Mouse (Mus musculus) right cerebral cortex, postnatal 25 days (tissue): ENCODE measurements around the gene Kri1.
"Not testable (repeated sequence)": the region's sequence is repeated elsewhere in the genome, so short reads cannot be mapped to it uniquely, and the experiment has no call there.

Experiments used
- DNase-seq: peaks from one replicate; pipeline ENCODE4 v3.0.0; 2022

The Kri1 gene

DNA sequence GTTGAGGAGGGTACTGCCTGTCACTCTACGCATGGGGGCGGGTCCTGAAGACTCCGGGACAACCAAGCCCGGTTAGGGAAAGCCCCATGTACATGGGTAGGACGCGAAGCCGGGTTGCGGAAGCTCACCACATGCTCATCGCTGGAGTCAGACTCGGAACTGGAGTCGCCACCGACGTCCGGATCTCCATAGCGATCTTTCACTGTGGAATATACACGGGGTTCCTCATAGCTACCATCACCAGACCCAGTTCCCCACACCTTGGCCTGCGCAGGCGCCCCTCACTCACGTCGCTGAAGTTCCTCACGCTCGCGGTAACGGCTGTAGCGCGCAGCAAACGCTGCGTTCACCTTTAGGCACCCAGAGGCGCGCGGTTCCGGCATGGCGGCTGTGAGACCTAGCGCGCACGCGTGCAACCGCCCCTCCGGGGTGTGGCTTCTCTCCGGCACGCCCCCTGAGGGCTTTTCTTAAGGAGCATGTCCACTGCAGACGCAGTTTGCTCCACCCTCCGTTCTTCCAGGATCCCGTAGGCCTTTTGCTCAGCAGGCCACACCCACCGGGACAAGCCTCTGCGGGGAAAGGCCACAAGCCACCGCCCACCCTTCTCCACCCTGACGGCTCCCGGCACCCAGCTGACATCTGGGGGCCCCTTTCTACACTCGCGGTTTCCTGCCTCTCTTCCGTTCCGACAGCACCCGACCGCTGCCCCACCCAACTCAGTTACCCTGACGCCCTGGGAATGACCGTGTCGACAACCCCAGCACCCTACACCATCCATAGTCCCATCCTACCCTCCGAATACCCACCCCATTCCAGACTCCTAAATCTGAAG, at the start of gene Kri1:
Gene Kri1 (minus strand): TSS at position 399 of the 832 bp plus-strand sequence.
- peak; percentile 95 for DNase-seq

DNA sequence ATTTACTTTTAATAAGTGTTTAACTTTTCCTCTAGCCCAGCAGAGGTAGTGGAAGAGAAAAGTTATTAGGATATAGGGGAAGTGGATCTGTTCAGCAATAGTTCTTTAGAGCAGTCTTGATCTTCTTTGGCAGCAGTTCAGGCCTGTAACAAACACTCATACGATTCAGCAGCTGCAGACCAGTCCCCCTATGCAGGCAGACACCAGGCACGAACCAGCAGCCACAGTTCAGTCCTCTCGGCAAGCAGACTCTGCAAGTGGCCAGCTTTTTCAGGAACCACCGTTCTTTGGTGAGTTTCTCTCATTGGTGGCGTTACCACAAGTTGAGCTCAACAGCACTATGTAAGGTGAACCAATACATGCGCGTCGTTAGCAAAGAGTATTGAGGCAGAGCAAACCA, 48.7 kb upstream of the Kri1 start:
- no peak for DNase-seq

DNA sequence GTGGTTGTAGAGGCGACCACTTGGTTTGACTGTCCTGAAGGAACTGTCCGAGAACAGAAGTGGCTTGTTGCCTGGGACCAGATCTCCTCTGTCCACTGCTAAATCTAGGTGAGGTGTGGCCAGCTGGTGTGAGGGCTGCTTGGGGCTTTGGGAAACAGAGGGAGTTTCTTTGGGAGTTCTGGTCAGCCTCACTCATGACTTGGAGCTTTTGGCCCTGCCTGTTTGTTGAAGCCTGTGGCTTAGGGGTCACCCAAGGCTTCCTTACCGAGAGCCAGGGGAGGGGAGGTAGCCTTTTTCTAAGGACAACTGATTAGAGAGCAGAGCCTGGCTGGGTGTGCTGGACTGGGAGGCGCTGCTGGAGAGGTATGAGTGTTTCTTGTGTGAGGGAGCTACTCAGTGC, 47.6 kb upstream of the Kri1 start:
- no peak for DNase-seq

DNA sequence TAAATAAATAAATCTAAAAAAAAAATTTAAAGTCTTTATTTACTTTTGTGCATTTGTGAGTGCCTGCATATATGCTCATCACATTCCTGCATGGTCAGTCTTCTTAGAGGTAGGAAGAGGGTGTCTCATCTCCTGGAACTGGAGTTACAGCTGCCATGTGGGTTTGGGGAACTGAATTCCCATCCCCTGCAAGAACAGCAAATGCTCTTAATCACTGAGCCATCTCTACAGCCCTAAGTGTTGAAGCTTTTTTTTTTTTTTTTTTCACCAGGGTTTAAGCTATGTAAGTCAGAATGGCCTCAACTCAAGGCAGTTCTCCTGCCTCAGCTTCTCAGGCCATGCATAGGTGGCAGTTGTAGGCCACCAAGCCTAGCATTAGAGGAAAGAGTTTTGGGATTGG, 47.0 kb upstream of the Kri1 start:
- no peak for DNase-seq

DNA sequence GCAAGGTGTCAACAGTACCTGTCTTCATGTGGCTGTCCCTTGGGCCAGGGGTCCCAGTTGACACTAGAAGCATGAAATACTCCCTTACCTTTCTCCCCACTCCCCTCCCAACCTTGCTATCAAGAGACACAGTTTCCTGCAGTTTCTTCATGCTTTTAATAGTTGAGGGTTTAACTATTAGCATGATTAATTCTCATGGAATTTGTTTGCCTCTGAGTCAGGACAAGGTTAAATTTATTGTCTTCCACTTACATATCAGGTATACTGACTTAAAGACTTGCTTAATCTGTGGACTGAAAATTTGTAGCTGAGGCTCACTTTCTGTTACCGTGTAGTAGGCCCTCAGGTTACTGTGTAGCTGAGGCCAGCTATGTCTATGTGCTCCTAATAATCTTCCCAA, 45.8 kb upstream of the Kri1 start:
- DNase-seq: no peak

DNA sequence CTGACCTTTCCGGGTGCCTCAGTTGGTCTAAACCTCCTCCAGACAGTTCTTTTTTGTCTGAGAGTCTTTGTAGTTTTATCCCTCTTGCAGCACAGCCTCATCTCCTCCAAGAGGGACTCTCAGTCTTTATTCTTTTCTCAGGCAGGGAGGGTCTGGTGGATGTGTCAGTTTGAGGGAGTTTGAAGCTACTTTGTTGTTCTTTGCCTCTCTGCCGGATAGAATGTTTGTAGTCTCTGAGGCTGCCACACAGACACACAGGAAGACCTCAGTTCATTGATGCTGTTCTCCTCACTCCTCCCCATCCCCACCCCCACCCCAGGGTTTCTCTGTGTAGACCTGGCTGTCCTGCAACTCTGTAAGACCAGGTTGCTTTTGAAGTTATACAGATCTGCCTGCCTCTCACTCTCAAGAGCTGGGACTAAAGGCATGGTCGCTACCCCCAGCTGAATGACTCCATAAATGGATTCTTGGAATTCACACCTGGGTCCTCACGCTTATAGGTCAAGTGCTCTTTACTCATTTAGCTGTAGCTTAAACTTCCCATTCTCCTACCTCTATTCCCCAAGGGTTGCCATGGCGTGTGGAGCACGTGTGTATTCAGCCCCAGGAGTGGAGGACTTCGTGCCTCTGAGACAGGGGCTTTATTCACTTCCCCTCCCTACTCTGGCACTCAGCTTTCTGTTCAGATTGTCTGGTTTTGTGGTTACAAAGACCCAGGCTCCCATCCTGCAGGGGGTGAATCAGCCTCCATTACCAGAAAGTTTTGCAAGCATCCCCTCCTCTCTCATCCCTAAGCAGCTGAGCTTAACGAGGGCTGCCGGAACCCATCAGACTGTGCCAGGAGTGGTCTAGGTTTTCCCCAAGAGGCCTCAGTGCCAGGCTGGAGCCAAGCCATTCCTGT, 44.6 kb upstream of the Kri1 start:
- no peak for DNase-seq

DNA sequence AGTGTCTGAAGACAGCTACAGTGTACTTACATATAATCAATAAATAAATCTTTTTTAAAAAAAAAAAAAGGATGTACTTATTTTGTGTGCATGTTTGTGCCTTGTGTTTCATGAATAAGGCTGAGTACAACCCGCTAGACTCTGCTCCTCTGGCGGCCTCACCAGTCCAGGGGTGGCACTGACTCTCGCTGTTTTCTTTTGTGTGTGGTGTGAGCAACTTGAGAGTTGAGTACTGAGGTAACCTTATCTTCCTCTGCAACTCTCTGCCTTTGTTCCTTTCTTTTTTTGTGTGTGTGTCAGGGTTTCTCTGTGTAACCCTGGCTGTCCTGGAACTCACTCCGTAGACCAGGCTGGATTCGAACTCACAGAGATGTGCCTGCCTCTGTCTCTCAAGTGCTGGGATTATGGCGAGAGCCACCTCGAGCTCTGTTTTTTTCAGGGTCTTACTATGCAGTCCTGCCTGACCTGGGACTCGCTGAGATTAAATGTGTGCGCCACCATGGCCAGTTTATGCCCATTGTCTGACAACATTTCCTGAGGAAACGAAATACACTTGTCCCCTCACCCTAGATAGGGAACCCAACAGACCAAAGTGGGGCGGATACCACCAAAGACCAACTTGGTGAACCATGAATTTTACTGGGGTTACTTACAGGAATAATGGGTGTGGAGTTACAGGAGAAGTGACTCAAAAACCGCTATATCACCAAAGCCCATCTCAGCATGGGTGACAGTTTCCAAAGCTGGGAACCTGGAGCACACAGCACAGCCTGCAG, 43.8 kb upstream of the Kri1 start:
- no peak for DNase-seq

DNA sequence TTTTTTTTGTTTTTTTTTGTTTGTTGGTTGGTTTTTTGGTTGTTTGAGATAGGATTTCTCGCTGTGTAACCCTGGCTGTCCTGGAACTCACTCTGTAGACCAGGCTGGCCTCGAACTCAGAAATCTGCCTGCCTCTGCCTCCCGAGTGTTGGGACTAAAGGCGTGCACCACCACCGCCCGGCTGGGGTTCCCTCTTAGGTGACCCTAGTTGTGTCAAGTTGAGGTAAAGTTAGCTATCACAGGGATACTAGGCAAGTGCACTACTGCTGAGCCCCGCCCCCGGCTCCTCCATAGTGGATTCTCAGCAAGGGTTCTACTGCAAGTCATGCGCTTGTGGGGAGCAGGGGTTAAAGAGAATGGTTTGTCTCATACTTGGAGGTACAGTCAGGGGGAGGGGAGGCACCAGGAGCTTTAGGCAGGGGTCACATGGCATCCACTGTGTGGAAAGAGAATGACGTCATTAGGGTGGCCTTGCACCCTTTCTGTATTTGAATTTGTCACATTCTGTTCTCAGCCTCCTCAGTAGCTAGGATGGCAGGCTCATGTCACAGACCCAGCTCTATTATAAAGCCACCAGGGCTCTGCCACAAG, 42.0 kb upstream of the Kri1 start:
- no peak for DNase-seq

DNA sequence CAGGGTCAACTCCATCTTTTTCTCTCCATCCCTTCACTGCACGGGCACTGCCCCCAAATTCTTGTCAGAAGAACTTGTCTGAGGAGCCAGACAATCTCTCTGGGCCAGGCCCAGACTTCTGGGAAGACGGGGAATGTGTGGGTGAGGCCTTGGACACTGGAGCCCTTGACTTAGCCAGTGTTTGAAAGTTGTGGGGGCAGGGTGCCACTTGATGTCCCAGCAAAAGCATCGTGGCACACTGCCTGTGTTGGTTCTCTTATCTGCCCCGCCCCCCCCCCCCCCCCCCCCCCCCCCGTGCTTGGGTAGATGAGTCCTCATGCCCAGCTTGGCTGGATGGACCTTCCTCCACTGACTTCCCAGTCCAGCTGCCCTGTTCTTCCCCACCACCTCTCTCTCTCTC, 41.3 kb upstream of the Kri1 start:
- no peak for DNase-seq

DNA sequence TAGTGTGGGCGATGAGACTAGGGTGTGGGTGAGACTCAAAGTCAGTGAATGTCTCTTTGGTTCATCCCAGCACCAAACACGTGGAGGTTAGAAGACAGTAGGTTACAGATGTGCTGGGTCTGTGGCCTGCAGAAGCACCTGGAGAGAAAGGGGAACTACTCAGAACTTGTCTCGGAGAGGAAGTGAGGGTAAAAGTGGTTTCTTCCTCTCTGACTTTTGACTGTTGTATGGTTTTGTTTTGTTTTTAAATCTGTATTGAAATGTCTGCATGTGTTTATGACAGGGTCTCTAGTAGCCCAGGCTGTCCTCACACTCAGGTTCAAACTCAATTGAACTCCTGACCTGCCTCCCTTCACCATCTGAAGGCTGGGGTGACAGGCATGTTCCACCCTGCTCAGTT, 40.3 kb upstream of the Kri1 start:
- DNase-seq: no peak

DNA sequence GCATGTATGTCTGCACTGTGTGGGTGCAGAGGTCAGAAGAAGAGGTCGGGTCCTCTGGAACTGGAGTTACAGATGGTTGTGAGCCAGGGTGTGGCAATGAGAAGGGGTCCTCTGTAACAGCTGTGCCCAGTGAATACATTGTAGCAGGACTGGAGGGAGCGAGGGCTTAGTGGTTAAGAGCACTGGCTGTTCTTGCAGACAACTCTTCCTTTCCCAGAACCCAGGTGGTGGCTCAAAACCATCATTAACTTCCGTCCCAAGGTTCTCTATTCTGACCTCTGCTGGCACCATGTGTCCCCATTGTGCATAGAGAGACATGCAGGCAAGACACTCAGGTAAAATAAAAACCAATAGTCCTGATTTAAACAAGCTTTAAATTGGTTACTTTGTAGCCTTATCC, 39.8 kb upstream of the Kri1 start:
- DNase-seq: no peak

DNA sequence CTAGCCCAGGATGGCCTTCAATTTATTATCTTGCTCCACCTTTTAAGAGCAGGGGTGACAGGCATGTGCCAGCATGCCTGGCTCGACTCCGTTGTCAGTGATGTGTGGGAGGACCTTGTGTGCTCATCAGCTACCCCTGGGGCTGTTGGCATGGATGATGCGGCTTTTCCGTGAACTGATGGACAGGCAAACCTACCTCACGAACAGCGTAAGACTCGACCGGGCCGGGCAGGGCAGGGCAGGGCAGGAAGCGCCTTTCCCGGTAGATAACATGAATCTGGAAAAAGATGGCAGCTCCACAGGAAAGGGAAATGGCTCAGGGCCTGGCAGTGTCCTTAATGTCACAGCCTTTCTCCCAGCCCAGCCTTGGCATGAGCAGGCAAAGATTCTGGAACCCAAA, 36.5 kb upstream of the Kri1 start:
- DNase-seq: no peak

DNA sequence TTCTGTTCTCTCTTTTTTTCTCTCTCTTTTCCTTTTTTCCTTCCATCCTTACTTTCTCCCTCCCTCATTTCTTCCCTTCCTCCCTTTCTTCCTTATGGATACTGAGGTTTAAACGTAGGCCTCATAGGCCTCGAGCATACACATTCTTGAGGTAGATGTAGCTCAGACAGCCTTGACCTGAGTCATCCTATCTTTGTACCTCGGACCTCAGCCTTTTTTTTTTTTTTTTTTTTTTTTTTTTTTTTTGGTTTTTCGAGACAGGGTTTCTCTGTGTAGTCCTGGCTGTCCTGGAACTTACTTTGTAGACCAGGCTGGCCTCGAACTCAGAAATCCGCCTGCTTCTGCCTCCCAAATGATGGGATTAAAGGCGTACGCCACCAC, 35.1 kb upstream of the Kri1 start:
- not testable (repeated sequence) for DNase-seq

DNA sequence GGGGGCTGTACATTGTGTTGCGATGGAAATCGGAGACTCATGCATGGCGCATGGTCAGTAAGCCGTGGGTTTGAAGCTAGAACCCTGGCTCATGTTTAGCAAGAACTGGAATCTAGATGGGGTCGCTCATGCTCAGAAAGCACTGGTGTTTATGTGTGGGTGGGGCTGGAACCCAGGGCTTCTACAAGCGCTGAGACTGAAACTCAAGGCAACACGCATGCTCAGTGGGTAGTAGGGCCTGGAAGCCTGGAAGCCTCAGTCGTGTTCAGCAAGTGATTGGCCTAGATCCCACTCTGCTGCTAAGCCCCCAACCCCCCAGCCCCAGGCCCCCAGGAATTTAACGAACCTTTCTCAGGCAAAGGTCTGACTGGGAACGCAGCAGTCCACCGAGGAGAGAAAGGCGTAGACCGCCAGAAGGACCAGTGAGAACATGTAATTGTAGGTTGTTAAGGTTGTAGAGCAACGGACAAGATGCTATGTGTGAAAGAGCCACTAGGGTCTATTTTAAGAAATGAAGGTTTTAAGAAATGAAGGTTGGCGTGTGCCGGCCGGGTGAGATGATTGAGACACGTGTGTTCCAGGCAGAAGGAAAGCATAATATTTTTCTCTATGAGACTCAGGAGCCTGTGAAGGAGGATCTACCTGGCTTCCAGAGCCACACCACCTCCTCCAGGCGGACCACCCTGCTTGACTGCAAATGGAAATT, 34.6 kb upstream of the Kri1 start:
- DNase-seq: peak; percentile 23

DNA sequence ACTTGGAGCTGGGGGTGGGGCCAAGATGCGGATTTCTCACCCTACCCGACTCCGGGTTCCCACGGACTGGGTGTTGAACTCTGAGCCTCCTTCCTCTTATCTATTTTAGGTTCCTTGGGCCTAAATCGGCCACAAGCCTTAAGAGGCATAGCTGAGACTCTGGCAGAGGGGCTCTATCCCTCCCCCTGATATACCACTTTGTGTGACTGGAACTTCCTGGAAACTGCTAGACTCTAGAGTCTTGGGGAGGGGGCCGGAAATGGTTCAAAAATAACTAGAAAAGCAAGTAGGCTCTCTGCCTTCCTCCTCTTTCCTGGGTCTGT, 33.7 kb upstream of the Kri1 start:
- peak; percentile 8 for DNase-seq

DNA sequence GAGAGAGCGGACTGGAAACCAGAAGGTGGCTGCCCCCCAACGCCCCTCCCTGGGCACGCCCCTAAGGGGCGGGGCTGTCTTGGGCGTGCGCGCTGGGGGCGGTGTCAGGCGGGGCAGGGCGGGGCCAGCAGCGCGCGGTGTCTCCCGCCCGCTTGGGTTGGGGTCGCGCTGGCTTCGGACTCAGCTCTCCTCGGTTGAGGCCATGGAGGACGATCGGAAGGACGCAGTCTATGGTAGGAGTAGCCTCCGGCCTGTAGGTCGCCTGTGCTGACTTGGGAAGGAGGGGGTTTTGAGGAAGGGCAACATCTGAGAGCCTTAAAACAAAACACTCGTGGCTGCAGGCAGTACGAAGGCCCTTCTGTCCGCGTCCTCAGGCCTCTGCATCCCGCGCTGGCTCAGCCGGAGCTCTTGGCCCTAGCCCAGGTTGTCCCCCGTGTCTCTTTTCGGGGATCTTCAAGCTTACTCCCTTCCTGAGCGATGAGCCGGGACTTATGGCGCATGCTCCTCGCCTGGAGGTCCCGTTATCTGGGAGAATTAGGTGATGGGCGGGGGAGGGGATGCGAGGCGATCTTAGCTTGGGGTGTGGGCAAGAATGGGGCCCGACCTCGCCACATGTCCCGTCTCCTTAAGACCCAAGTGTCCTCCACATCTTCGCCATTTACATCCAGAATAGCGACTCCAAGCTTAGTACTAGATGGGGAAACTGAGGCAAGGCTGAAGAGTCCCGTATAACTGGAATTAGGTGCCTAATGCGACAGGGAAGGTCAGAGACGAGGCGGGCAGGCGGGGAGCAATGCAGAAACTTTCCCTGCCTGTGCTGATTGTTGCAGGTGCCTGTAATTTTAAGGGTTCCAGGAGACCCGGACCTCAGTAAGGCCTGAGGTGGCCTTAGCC, 33.1 kb upstream of the Kri1 start, which contains the start of gene Slc44a2:
Gene Slc44a2 (plus strand): TSS at position 80 of the 894 bp plus-strand sequence.
- DNase-seq: peak; percentile 87

DNA sequence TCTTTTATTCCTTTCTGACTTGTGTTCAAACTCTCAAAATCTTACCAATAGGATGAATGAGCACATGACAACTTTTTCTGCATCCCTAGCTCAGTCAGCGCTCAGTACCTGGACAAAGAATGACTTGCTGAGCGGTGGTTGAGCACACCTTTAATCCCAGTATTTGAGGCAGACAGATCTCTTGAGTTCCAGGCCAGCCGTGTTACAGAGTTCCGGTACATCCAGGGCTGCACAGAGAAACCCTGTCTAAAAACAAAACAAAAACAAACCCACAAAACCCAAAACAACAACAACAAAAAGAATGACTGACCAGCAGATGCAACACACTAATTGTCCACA, 32.5 kb upstream of the Kri1 start:
- DNase-seq: no peak

DNA sequence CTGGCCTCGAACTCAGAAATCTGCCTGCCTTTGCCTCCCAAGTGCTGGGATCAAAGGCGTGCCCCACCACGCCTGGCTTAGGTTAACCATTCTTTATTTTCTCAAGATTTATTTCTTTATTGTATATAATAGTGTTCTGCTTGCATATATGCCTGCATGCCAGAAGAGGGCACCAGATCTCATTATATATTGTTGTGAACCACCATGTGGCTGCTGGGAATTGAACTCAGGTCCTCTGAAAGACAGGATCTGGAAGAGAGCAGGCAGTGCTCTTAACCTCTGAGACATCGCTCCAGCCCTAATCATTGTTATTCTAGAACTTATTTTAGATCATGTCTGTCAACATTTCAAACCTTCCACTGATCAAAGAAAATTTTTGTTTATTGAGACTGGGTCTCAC, 31.7 kb upstream of the Kri1 start:
- no peak for DNase-seq

DNA sequence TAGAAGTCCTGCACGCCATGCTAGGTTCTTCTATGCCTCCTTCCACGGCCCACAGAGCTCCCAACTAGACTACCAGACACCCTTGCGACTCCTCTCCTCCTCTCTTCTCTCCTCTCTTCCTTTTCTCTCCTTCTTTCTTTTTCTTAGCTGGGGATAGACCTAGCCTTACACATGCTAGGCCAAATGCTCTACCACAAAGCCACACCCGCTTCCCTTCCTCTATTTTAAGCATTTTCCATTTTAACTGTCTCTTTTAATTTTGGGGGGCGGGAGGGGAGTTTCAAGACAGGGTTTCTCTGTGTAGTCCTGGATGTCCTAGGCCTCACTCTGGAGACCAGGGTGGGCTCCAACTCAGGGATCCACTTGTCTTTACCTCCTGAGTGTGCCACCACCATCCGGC, 31.0 kb upstream of the Kri1 start:
- DNase-seq: no peak

DNA sequence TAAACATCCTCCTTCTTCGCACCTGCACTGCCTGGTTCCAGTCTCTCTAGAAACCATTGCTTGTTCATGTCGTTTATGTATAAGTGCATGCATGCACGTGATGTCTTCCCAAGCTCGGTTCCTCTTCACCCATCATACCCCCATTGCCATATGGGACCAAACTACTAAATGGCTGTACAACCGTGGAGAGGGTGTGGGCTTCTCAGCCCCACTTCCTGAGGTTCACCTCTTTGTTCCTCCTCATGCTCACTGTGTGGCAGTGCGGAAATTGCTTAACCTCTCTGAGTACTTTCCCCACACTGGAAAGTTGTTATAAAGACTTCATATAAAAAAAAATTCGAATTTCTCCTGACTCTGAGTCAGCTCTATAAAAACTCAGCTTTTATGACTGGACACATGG, 28.9 kb upstream of the Kri1 start:
- no peak for DNase-seq

DNA sequence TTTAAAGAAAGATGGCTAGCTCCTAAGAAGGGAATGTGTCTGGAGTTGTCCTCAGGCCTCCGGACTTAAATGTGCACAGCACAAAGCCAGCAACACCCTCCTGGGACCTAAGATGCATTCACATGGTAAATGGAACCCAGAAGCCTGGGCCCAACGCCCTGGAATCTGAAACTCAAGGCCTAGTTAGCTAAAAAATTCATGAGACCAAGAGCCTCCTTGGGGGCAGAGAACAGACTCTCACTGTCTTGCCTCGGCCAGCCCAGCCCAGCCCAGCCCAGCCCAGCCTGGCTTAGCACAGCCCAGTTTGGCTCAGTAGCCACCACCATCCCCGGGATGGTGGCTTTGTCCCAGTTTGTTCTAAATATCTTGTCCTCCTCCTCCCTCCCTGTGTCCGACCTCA, 27.7 kb upstream of the Kri1 start:
- DNase-seq: no peak
